Mouse (Mus musculus): Measurements from ENCODE around the gene Six1.
A peak's percentile ranks its signal among the peaks of the same experiment; 100 is the strongest.
"Not testable (repeated sequence)": the region's sequence is repeated elsewhere in the genome, so short reads cannot be mapped to it uniquely, and the experiment has no call there.

The Six1 gene

GRCm38 (mm10) chr12:73034901-73035895, 18.5 kb downstream of the Six1 start:
- no peak for DNase-seq (ENCODE audit: low spot score in 2 of 2)

GRCm38 (mm10) chr12:73032665-73033064, 21.0 kb downstream of the Six1 start:
- no peak for DNase-seq (ENCODE audit: low spot score in 2 of 2)

GRCm38 (mm10) chr12:73031315-73031714, 22.4 kb downstream of the Six1 start:
- DNase-seq (ENCODE audit: low spot score in 2 of 2), result no peak

- DNase-seq (ENCODE audit: low spot score in 2 of 2), result no peak
Measured at GRCm38 (mm10) chr12:73025490-73025889, 28.2 kb downstream of the Six1 start.

- peak in 1 of 2 experiments; percentile 51 for DNase-seq (ENCODE audit: low spot score in 2 of 2)
Measured at GRCm38 (mm10) chr12:73020941-73021340, 32.7 kb downstream of the Six1 start.

GRCm38 (mm10) chr12:73020422-73020821, 33.3 kb downstream of the Six1 start:
- DNase-seq (ENCODE audit: low spot score in 2 of 2), result no peak

GRCm38 (mm10) chr12:73018838-73019237, 34.8 kb downstream of the Six1 start:
- no peak for DNase-seq (ENCODE audit: low spot score in 2 of 2)

GRCm38 (mm10) chr12:73016171-73016570, 37.5 kb downstream of the Six1 start:
- no peak for DNase-seq (ENCODE audit: low spot score in 2 of 2)

GRCm38 (mm10) chr12:73014311-73014710, 39.4 kb downstream of the Six1 start:
- DNase-seq (ENCODE audit: low spot score in 2 of 2), result no peak

- DNase-seq (ENCODE audit: low spot score in 2 of 2), result no peak
Measured at GRCm38 (mm10) chr12:73012824-73013223, 40.9 kb downstream of the Six1 start.

GRCm38 (mm10) chr12:73012136-73012785, 41.4 kb downstream of the Six1 start:
- DNase-seq (ENCODE audit: low spot score in 2 of 2), result no peak

- DNase-seq (ENCODE audit: low spot score in 2 of 2), result not testable (repeated sequence)
Measured at GRCm38 (mm10) chr12:73002903-73003302, 50.8 kb downstream of the Six1 start.

GRCm38 (mm10) chr12:73002281-73002680, 51.4 kb downstream of the Six1 start:
- DNase-seq (ENCODE audit: low spot score in 2 of 2), result peak in 1 of 2 experiments; percentile 6

GRCm38 (mm10) chr12:72998105-72999001, 55.3 kb downstream of the Six1 start:
- no peak for DNase-seq (ENCODE audit: low spot score in 2 of 2)

GRCm38 (mm10) chr12:72996646-72997045, 57.0 kb downstream of the Six1 start:
- DNase-seq (ENCODE audit: low spot score in 2 of 2), result no peak

Measured in frontal cortex, postnatal 10 days (tissue).